Mouse (Mus musculus) liver, embryonic 13.5 days (tissue): Measurements from ENCODE around the gene Hbp1. TPM values are rescaled to one million over a fixed set of nuclear protein-coding genes. Genes with fewer than 3 reads are reported as not detected.

Experiments
- ATAC-seq: fragments of 200-750 bp; cut with Nextera tagmentation; 2 replicates; pipeline ENCODE4 v1.8.0; 2017; ENCODE audit warnings: low read depth, mild to moderate bottlenecking, moderate number of reproducible peaks, moderate library complexity
- DNase-seq: peaks from one replicate; pipeline ENCODE4 v3.0.0; 2022
- H3K27ac ChIP-seq: fragments of 300-500 bp; sonication (generic); 2 replicates; pipeline ENCODE4 v1.5.1; 2015; ENCODE audit warnings: moderate library complexity, mild to moderate bottlenecking, inconsistent platforms
- H3K27me3 ChIP-seq: fragments of 300-500 bp; sonication (generic); 2 replicates; pipeline ENCODE4 v1.6.1; 2015; ENCODE audit warnings: mild to moderate bottlenecking, inconsistent platforms
- H3K36me3 ChIP-seq: fragments of 300-500 bp; sonication (generic); 2 replicates; pipeline ENCODE4 v1.6.1; 2015; ENCODE audit warnings: mild to moderate bottlenecking, inconsistent platforms
- H3K4me1 ChIP-seq: fragments of 300-500 bp; sonication (generic); replicated peaks from 2 replicates; pipeline ENCODE4 v1.6.1; 2015; ENCODE audit warnings: inconsistent platforms
- H3K4me2 ChIP-seq: fragments of 300-500 bp; sonication (generic); 2 replicates; pipeline ENCODE4 v1.6.1; 2015; ENCODE audit warnings: inconsistent platforms, mild to moderate bottlenecking, moderate library complexity
- H3K4me3 ChIP-seq: fragments of 300-500 bp; sonication (generic); replicated peaks from 2 replicates; pipeline ENCODE4 v1.5.1; 2015; ENCODE audit warnings: mild to moderate bottlenecking, inconsistent platforms
- H3K9ac ChIP-seq: fragments of 300-500 bp; sonication (generic); 2 replicates; pipeline ENCODE4 v1.6.1; 2015; ENCODE audit warnings: mild to moderate bottlenecking, inconsistent platforms
- H3K9me3 ChIP-seq: fragments of 300-500 bp; sonication (generic); replicated peaks from 2 replicates; pipeline ENCODE4 v1.6.1; 2016; ENCODE audit warnings: inconsistent platforms
- WGBS: fragments of 180-500 bp; shearing (Covaris S2); methylation state at CpG from one replicate; pipeline ENCODE4 v1.1.7; 2015; ENCODE audit not compliant: insufficient replicate concordance; 5-methylcytosine and 5-hydroxymethylcytosine counted together
- polyA plus RNA-seq: library from polyadenylated mRNA; unstranded; fragments of >200 nt; fragmentation: Nextera tagmentation; extraction: Ambion mirVana; gene quantifications from 2 replicates; pipeline ENCODE4 v1.2.1, GENCODE M21; 2015

Gene Hbp1
- polyA plus RNA-seq, 1 experiment from 2014 or later = 33.3 TPM

DNA sequence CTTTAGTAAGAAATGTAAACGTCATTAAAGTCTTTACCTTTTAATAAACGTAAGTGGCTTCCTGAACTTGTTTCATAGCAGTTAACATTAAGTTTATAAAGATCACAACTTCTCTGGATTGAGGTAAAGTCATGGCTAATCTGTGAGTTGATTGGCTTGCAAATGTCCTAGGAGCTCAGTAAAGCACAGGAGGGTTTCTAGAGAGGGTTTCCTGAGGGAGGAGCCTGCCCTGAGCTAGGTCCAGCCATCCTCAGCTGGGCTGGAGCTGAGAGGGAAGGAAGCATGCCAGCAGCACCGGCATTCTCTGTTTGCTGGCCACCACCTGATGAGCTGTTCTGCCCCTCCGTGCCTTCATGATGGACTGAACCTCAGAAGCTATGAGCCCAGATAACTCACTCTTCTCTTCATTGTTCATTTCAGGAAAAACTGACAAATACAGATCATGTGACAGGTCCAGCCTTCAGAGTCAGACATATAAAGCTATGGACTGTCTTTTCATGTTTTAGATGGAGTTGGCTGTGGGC, 49.9 kb downstream of the Hbp1 start:
- ATAC-seq = no peak
- Histone ChIP-seq H3K4me1 (0 out of 2 replicates have a peak, but pooled peaks cover under 1% of the 10 kb centered on the region), H3K36me3 (no peaks in the 10 kb centered on the region), H3K4me2 (no peak overlapping the region), H3K27me3 (no peaks in the 10 kb centered on the region), H3K9me3 (no peaks in the 10 kb centered on the region), H3K9ac (no peak overlapping the region), H3K27ac (no peak overlapping the region), H3K4me3 (no peak overlapping the region)
- WGBS = 70% methylated on average over 4 of the region's 4 CpGs
- DNase-seq = no peak

DNA sequence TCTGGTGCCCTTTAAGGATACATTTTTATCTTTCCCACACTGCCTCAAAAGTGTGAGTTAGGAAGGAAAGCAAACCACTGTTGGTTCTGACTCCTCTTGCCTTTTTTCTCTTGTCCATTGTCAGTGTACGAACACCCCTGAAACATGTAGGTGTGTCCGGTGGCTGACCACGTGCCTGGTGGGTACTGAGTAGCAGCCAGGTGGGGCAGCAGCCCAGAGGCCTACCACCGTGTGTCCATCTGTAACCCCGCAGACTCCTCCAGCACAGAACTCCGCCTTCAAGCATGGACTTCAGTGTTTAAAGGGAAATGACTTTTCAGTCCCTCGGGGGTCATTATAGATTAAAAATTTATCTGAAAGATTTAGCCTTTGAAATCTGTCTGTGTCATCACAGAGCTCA, 52.9 kb downstream of the Hbp1 start:
- DNase-seq (no peak), ATAC-seq (no peak)
- H3K9me3 ChIP-seq = no peaks in the 10 kb centered on the region
- no peak overlapping the region for H3K4me3 ChIP-seq
- no peaks in the 10 kb centered on the region for H3K36me3 ChIP-seq
- WGBS = 73% methylated on average over 7 of the region's 7 CpGs
- no peaks in the 10 kb centered on the region for H3K4me1 ChIP-seq
- no peaks in the 10 kb centered on the region for H3K27me3 ChIP-seq
- H3K27ac ChIP-seq = no peak overlapping the region
- no peak overlapping the region for H3K9ac ChIP-seq
- no peak overlapping the region for H3K4me2 ChIP-seq

DNA sequence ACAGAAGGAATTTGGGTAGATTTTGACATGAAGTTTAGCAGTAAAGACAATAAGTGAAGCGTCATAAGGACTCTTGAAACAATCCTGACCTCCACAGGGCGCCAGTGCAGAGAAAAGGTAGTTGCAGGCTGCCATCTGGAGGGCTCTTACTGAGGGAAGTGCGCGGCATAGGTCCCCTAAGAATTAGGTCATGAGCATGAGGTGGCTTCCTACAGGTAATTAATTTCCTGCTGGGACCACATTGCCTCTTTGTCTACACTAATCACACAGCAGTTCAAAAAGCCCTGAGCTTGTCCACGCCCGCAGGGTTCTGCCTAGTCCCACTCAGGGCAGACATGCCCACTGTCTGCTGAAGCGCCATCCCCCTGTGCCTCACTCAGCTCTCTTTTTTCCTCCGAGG, 53.3 kb downstream of the Hbp1 start:
- Histone ChIP-seq H3K36me3 (no peaks in the 10 kb centered on the region), H3K27ac (no peak overlapping the region), H3K9me3 (no peaks in the 10 kb centered on the region), H3K9ac (no peak overlapping the region), H3K4me1 (no peaks in the 10 kb centered on the region), H3K27me3 (no peaks in the 10 kb centered on the region), H3K4me2 (no peak overlapping the region), H3K4me3 (no peak overlapping the region)
- ATAC-seq (no peak), DNase-seq (no peak)
- 73% methylated on average over 8 of the region's 8 CpGs for WGBS

- WGBS = 69% methylated on average over 5 of the region's 5 CpGs
- Histone ChIP-seq H3K27ac (no peak overlapping the region), H3K4me1 (no peaks in the 10 kb centered on the region), H3K36me3 (no peaks in the 10 kb centered on the region), H3K4me2 (no peak overlapping the region), H3K4me3 (no peak overlapping the region), H3K27me3 (no peaks in the 10 kb centered on the region), H3K9me3 (no peaks in the 10 kb centered on the region), H3K9ac (no peak overlapping the region)
- DNase-seq (no peak), ATAC-seq (no peak)
These were observed 54.0 kb downstream of the Hbp1 start for GRCm38 (mm10) chr12:31896295-31896694.

DNA sequence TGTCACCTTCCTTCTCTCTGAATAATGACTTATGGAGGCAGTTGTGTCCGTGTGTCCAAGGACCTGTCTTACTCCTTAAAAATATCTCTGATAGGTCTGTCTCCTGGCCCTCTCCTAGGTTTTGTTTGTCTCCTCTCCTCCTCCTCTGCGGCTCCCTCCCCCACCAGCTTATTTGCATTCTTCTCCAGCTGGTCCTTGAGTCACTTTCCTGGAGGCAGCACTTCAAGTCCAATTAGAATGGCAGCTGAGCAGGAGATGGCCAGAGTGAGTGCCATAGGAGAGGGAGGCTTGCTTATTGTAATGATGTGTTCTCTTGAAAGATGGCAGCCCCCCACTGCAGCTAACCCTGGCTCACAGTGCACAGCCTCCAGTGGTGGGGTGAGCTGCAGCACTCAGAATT, 54.4 kb downstream of the Hbp1 start:
- H3K9me3 ChIP-seq = no peaks in the 10 kb centered on the region
- no peaks in the 10 kb centered on the region for H3K36me3 ChIP-seq
- ATAC-seq (no peak), DNase-seq (no peak)
- WGBS = 52% methylated on average over 2 of the region's 2 CpGs
- no peak overlapping the region for H3K27ac ChIP-seq
- H3K4me3 ChIP-seq = no peak overlapping the region
- no peaks in the 10 kb centered on the region for H3K4me1 ChIP-seq
- no peaks in the 10 kb centered on the region for H3K27me3 ChIP-seq
- H3K4me2 ChIP-seq = no peak overlapping the region
- H3K9ac ChIP-seq = no peak overlapping the region

DNA sequence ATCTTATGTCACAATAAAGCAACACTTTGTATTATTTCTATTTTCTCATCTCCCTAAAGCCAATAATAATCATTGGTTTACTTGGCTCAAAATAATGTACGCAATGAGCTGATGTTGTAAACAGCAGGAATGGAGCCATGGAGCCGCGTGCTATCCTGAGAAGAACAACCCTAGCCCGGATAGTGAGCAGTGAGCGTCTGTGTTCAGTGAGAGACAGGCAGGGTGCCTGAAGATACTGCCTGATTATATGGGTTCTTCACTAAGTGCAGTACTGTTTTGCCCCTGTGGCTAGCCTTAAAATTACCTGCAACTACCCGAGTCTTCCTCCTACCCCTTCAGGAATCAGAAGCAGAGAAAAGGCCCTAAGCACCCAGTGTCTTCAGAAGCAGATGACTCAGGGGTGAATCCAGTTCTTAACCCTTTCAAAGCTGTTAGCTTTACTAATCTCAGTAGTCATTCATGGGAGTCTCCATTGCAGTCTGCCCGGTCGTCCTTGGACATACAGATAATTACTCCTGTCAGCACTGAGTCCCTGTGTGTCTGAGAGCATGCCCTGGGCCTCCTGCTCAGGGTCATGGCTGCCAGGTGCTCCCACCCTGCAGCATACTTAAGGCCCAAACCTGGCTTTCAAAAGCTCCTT, 55.1 kb downstream of the Hbp1 start:
- WGBS = 68% methylated on average over 8 of the region's 8 CpGs
- no peaks in the 10 kb centered on the region for H3K36me3 ChIP-seq
- H3K27me3 ChIP-seq = no peaks in the 10 kb centered on the region
- no peaks in the 10 kb centered on the region for H3K4me1 ChIP-seq
- H3K9me3 ChIP-seq = no peaks in the 10 kb centered on the region
- H3K9ac ChIP-seq = no peak overlapping the region
- no peak overlapping the region for H3K27ac ChIP-seq
- DNase-seq = no peak
- no peak overlapping the region for H3K4me3 ChIP-seq
- ATAC-seq = no peak
- H3K4me2 ChIP-seq = no peak overlapping the region

DNA sequence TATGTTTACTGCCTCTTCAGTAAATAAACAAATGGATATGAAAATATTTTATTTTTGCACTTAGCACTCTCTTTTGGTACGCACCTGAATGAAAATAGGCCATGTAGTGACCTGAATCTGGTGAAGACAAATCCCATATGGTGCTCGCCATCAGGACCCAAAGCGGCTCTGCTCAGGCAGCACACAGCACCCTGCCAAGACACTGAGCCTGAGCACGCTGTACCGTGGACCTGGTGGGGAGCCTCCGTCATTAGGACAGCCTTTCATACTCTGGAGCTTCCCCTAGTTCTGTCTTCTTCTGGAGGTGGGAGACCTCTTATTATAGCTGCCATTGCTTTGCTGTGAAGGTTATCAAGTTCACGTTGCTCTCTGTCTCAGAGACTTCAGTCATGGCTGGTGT, 57.6 kb downstream of the Hbp1 start:
- no peaks in the 10 kb centered on the region for H3K9me3 ChIP-seq
- no peaks in the 10 kb centered on the region for H3K36me3 ChIP-seq
- H3K4me3 ChIP-seq = no peak overlapping the region
- no peaks in the 10 kb centered on the region for H3K27me3 ChIP-seq
- H3K9ac ChIP-seq = no peak overlapping the region
- ATAC-seq (no peak), DNase-seq (no peak)
- no peak overlapping the region for H3K27ac ChIP-seq
- WGBS = 77% methylated on average over 7 of the region's 7 CpGs
- no peaks in the 10 kb centered on the region for H3K4me1 ChIP-seq
- no peak overlapping the region for H3K4me2 ChIP-seq

GRCm38 (mm10) chr12:31892079-31892478, 58.3 kb downstream of the Hbp1 start:
- no peak for ATAC-seq
- Histone ChIP-seq H3K9ac (no peak overlapping the region), H3K36me3 (no peaks in the 10 kb centered on the region), H3K4me1 (no peaks in the 10 kb centered on the region), H3K4me2 (no peak overlapping the region), H3K9me3 (no peaks in the 10 kb centered on the region), H3K4me3 (no peak overlapping the region), H3K27me3 (no peaks in the 10 kb centered on the region), H3K27ac (no peak overlapping the region)
- no peak for DNase-seq

DNA sequence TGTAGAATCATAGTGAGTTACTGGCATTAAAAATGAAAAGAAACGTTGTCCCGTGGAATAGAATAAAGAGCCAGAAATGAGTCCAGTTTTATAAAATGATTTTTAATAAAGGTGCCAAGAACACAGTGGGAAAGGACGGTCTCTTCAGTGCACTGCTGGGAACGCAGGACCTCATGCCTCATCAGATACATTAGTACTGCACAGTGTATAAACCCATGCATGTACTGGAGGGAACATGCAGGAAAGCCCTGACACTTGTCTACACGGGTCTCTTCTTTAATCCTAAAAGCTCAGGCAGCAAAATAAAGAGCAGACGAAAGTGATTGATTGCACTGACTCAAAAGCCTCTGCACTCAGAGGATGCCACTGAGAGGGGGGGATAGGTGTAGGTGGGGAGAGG, 59.6 kb downstream of the Hbp1 start:
- Histone ChIP-seq H3K36me3 (peaks cover 10% of the 10 kb centered on the region; the same call in 1 of the 2 replicates), H3K4me2 (no peak overlapping the region), H3K4me3 (no peak overlapping the region), H3K27me3 (no peaks in the 10 kb centered on the region), H3K9me3 (no peaks in the 10 kb centered on the region), H3K9ac (no peak overlapping the region), H3K27ac (no peak overlapping the region), H3K4me1 (no peaks in the 10 kb centered on the region)
- no peak for DNase-seq
- WGBS = 71% methylated on average over 6 of the region's 6 CpGs
- ATAC-seq = no peak

- ATAC-seq (no peak), DNase-seq (no peak)
- H3K27ac ChIP-seq = no peak overlapping the region
- H3K4me2 ChIP-seq = no peak overlapping the region
- no peaks in the 10 kb centered on the region for H3K27me3 ChIP-seq
- H3K4me3 ChIP-seq = no peak overlapping the region
- H3K4me1 ChIP-seq = no peaks in the 10 kb centered on the region
- 84% methylated on average over 11 of the region's 11 CpGs for WGBS
- H3K9ac ChIP-seq = no peak overlapping the region
- H3K36me3 ChIP-seq = peaks cover 12% of the 10 kb centered on the region; the same call in 1 of the 2 replicates
- no peaks in the 10 kb centered on the region for H3K9me3 ChIP-seq
These were observed 64.3 kb downstream of the Hbp1 start for GRCm38 (mm10) chr12:31885844-31886606.

GRCm38 (mm10) chr12:31885084-31885483, 65.3 kb downstream of the Hbp1 start:
- Histone ChIP-seq H3K4me1 (no peaks in the 10 kb centered on the region), H3K27ac (no peak overlapping the region), H3K9me3 (no peaks in the 10 kb centered on the region), H3K27me3 (no peaks in the 10 kb centered on the region), H3K36me3 (peaks cover 12% of the 10 kb centered on the region; the same call in 1 of the 2 replicates), H3K4me3 (no peak overlapping the region), H3K4me2 (no peak overlapping the region), H3K9ac (no peak overlapping the region)
- WGBS = 67% methylated on average over 4 of the region's 4 CpGs
- ATAC-seq (no peak), DNase-seq (no peak)

DNA sequence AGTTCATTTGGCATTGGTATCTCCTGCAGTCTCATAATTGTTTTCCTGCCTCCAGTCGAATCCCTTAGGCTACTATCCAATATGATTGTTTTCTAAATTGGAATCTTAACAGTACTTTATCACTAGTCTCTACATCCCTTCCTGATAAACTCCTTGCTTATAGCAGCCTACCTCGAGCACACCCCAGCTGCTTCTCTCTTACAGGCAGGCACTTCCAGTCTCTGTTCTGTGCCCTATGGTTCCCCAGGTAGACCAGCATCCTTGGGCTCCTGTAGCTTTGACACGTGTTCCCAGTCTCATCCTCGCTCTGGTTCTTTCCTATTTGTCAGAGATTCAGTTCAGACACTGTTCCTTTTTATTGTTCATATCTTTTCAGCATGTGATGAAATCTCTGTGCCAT, 66.0 kb downstream of the Hbp1 start:
- Histone ChIP-seq H3K27me3 (no peaks in the 10 kb centered on the region), H3K36me3 (peaks cover 12% of the 10 kb centered on the region; the same call in 1 of the 2 replicates), H3K27ac (no peak overlapping the region), H3K4me2 (no peak overlapping the region), H3K9ac (no peak overlapping the region), H3K4me3 (no peak overlapping the region), H3K9me3 (no peaks in the 10 kb centered on the region), H3K4me1 (no peaks in the 10 kb centered on the region)
- WGBS = 67% methylated on average over 4 of the region's 4 CpGs
- ATAC-seq (no peak), DNase-seq (no peak)
